Mouse (Mus musculus) c-Kit-positive CD71-positive TER-119-negative erythroid progenitor cells, embryonic 14.5 days (primary cell): Measurements from ENCODE around the gene AC140267.1.

ENCODE experiments used
- DNase-seq: peaks from one replicate; pipeline ENCODE4 v3.0.0-alpha.2; 2013; ENCODE audit warnings: low read depth

Gene AC140267.1

DNA sequence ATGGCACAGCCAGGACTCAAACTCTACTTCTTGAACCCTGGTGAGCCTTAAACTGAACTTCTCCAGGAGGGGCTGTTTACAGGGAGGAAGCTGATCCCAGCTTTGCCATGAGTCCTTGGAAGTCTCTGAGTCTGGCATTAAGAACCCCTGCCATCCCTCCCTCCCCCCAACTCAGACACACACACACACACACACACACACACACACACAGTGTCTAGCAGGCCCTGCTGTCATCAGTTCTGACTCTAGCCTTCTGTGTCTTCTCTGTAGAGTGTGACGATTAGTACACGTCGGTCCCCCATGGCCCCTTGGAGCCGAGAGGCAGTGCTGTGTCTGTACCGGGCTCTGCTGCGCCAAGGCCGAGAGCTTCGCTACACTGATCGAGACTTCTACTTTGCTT lies at the start of gene AC140267.1:
TSS of gene AC140267.1 (plus strand) at position 301 of the 400 bp plus-strand sequence.
- no peak for DNase-seq

DNA sequence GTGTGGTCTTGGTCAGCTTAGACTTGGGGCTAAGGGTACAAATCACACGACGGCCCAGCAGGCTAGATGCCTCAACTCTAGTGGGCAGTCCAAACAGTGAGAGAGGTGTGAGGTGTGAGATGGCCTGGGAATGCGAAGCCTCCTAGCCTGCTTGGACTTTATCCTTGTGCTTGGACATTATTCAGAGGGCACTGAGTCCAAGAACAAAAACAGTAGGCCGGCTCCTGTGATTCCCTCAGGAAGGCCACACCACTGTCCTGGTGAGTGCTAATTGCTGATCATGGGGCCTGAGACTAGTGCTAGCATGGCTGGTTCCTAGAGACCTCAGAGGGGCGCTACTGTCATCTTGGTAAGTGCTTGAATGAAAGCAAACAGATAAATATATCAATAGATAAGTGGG lies 46.7 kb upstream of the AC140267.1 start:
- DNase-seq = no peak

DNA sequence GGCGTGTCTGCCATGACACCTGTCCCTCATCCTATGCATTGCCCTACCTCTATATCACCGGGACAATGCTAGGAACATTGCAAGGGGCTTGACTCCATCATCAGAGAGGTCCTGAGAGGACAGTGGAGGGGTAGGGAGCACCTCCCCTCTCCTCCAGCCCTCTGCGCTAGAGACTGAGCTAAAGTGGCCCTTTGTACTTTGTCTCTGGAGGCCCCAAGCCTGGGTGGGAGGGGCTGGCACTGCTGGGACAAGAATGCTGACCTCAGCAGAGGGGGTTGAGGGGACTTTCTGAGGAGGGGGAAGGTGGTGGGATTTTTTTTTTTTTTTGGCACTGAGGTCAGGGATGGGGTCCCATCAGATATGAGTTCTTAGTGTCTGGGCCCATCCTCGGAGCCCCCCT lies 45.6 kb upstream of the AC140267.1 start:
- no peak for DNase-seq

DNA sequence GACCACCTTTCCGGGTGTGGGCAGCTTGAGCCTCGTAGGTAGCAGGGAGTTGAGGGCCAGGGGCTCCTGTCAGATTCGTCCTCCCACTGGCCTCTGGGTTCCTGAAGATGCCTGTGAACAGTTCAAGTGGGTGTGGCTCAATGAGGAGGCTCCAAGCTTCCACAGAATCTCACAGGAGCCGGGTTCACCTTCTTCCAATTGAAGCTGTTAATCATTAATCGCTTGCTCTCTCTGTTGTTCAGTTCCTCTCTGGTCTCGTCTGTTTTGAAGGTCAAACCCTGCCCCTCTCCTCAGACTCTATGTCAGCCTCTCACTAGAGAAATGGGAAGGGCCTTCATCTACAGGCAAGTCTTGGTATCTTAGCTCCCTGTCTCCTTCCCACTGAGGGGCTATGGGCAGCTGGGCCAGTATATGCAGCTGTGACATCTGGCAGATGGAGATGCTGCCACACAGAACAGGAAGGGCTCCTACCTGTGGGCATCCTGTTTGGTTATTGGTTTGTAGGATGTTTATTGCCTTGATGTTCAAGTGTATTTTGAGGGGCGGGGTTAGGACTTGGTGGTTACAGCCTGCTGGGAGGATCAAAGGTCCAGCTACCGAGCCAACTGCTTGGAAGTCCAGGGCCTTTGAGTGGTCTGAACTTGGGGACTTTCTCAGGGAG lies 43.9 kb upstream of the AC140267.1 start:
- DNase-seq = no peak

DNA sequence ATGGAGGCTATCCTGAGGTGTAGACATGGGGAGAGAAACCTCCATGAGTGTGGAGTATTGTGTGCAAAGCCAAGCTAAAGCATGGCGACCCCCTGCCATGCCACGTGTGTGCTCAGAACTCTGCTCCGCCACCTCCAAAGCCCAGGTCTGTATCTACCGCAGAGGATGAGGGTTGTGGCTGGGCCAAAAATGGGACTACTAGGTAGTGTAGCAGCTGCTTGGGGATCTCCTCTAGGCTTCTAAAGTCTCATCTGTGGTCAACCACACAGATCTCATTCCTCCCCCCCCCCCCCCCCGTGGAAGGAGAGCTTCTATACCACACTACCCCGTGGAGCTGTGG lies 43.4 kb upstream of the AC140267.1 start:
- DNase-seq = no peak

DNA sequence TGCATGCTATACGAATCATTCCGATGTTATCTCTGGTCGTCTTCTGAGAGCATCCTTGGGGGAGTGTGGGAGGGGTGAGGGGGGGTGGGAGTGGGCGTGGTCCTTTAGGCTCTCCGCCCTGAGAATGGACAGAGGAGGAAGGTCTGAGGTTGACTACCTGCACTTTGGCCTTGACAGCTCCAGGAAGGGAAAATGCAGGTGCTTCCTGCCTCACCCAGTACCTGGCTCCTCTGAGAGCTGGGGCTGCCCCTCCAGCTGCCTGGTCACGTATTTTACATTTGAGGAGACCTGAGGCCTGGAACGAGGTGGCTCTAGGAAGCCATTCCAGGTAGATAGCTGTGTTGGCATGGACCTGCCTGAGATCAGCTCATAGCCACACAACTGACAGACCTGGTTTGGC lies 42.8 kb upstream of the AC140267.1 start:
- DNase-seq = no peak

DNA sequence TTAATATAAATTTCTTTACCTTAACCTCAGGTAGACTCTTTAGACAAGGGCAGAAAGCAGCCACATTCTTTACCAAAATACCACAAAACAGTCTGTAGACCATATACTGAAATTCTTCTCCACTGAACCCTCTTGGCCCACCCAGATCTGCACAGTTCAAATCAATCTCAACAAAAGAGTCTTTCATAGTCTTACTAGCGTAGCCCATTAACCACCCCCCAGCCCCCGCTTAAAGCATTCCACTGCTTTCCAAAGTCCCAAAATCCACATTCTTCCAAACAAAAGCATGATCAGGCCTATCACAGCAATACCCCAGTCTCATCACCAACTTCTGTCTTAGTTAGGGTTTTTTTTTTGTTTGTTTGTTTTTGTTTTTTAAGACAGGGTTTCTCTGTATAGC lies 36.1 kb upstream of the AC140267.1 start:
- DNase-seq = no peak

DNA sequence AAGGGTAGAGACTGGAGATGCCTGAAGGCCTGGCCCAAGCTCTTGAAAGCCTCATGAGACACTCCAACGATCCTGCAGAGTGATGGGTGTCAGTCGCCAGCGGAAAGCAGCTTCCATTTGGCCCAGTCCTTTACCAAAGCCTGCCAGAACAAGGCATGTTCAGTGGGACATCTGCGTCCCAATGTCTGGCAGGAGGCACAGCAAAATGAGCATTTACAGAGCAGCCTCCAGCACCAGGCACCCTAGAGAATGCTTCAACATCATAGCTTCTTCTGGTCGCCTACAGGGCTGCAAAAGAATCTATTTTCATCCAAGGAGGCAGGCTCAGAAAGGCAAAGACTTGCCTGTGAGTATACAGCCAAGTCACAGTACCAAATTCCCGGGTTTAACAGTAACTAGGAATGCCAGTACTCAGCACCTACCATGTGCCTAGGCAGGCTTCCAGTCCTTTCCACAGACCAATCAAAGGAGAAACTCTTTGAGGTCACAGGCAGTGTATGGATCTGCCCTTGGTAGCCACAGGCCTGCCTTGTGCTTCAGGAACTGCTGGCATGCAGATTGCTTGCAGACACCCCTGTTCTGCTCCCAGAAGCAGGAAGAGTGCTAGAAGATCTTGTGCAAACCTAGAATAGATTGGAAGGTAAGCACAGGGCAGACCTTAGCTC lies 33.4 kb upstream of the AC140267.1 start:
- no peak for DNase-seq

DNA sequence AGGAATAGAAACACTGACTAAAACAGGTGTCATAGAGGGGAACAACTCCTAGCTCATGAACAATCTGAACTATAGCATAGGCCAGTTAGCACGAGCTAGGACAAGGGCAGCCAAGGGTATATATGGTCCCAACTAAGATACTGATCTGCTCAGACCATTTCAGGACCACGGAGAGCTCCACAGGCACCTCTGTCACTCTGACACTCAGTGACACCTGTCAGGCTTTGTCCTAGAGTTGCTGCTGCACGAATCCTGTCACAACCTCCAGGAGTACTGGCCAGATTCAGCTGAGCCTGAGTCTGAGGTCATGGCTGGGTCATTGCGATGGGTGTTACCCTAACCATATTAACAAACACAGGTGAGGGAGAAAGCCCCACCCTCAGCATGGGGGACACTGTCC lies 32.2 kb upstream of the AC140267.1 start:
- DNase-seq = peak; percentile 45

DNA sequence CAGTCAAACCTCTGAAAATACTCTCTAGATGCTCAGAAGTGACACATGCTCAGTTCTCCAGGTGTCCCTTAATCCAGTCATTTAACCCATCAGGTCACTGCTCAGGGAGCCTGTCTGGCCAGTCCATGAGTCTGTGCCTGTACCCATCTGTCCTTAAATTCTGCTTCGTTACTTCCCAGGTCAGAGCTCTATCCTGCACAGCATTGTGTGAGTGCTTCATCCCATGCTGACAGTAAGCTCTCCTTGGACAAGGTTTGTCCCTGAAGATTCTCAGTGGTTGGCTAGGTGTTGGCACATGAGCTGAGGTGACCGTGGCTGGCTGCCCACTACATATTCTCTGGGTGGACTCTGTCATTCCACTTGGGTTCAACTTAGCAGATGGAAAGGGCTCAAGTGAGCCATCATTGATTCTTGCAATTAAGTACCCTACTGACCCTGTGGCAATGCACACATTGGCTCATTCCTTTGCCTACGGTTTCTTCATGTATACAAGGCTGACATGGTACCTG lies 29.5 kb upstream of the AC140267.1 start:
- no peak for DNase-seq

DNA sequence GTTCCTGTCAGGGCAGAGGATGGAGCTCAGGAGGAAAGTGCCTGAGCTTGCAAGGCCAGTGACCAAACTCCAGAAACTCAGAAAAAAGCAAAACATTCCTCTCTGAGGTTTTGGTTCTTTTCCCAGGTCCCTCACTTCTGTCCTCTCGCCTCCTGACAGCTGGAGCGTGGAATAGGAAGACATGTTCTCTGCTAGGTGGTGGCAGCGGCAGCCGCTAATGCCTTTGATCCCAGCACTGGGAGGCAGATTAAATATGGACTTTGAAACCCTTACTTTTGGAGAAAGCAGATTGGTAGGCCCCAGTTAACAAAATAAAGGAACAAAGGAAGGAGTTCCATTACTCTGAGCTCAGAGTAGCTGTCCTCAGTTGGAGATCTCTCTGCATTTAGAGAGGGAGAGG lies 27.2 kb upstream of the AC140267.1 start:
- no peak for DNase-seq

DNA sequence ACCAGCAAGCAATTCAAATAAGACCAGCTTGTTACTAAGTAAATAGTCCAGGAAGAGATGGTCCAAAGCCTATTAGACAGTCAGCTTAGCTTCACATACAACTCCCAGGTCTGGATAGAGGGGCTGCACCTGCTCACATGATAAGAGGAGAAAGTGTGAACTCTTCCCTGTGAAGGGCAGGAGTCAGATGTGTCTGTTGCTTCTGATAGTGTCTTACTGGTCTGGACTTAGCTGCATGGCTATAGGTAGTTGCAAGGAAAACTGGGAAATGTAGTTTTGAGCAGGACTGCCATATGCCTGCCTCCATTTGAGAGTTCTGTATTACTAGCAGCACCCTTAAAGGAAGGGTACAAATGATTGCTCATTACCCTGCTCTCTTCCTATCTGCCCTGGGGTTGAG lies 21.9 kb upstream of the AC140267.1 start:
- no peak for DNase-seq

DNA sequence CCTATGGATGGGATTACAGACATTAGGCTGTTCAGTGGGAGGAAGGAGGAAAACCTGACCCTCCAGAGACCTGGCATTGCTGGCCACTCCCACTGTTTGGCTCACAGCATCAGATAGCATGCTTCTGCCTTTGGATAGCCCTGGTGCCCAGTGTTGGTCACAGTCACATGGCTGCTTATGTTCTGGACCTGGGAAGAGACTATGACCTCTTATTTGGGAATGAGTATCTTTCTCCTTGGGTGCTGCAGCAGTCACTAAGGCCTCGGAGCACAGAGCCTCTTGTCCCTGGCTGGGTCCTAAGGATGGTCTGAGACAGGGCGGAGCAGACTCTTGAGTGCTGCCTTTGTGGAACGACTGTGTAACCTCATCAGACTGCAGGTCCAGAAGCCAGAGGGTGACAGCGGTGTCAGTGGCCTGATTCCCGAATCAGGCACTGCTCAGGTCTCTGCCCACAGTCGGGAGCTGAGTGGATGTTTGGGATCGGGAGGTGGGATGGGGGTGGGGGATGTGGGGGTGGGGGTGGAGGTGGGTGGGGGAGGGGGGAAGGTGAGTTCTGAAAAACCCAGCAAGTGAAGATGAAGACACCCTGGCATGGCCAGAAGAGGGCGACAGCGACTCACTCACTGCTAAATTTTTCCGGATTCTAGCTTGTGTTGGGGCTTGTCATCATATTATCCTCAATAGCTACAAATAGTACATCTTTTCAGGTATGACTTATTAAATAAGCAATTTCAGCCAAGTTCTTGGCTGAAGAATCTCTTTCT lies 19.7 kb upstream of the AC140267.1 start:
- no peak for DNase-seq

DNA sequence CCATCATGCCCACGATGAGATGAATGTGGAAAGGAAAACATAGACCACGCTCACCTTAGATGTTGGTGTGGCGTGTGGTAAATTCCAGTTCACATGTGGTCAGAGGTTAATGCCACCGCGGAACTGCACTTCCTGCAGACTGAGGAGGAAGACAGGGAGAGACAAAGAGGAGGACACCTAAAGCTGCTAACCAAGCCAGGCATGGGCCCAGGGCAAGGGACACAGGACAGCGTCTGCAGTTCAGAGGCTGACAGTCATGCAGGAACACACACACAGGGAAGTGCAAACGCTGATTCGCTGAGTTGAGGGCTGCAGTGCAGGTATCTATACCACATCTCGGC lies 19.2 kb upstream of the AC140267.1 start:
- no peak for DNase-seq

DNA sequence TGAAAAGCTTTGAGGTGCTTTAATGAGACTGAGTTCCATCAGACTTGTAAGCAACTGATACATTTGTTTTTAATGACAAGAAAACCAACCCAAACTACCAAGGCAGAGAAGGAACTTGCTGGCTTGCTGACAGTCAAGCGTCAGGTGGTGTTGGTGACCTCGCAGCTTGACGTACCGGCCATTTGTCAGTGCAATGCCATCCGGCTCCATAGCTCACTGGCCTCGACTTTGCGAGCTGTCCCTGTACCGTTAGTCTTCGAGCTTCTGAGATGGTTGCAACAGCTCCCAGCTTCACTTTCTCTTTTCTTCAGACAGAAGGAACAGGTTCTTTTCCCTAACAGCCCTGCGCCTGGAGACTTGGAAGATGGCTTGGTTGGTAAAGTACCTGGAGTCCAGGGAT lies 18.2 kb upstream of the AC140267.1 start:
- DNase-seq = no peak

DNA sequence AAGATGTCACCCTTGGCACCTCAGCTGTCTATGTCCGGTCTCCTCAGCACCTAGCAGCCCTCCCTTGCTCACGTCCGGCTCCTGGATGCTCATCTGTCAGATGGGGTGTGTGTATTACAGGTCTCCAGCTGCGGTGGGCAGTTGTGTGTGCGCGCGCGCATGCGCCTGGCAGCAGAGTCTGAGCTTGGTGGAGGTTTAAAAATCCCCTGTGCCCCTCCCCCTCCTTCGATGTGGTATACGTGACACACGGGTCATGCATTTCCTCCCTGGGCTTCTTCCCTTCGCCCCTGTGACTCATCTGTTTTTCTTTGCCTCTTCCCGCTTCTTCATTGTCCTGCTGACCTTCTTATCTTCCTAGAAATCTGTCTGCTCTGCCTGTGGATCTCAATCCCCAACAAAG lies 16.4 kb upstream of the AC140267.1 start:
- no peak for DNase-seq

DNA sequence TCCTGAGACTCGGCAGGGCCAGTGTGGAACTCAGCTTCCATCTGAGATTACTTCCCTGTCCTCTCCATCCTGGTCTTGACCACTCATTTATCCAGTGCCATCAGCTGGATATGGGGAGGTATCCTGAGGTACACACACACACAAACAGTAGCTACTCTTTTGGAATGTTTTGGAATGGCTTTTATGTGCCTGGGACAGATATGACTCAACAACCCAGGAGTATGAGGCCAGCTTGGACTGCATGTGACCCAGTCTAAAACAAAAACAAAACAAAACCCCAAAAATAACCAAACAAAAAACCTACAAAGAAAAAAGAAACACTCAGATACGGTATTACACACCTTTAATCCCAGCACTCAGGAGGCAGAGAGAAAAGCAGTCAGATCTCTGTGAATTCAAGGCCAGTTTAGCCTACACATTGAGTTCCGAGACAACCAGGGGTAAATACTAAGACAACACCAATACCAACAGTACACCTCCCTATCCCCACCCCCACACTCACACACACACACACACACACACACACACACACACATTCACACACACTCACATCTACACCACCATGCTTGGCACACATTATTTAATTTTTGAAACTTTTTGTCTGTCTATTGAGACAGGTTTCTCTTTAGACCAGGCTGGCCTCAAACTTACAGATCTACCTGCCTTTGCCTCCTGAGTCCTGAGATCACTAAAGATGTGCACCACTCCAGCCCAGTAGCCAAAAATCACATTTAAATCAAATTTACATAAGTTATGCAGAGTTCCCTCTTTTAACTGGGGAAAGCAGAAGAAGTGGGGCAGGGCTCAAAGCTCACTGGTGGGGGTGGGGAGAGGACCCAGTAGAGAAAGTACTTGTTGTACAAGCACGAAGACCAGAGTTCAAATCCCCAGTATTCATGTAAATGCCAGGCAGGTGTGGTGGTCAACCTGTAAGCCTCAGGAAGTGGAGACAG lies 15.7 kb upstream of the AC140267.1 start:
- no peak for DNase-seq

DNA sequence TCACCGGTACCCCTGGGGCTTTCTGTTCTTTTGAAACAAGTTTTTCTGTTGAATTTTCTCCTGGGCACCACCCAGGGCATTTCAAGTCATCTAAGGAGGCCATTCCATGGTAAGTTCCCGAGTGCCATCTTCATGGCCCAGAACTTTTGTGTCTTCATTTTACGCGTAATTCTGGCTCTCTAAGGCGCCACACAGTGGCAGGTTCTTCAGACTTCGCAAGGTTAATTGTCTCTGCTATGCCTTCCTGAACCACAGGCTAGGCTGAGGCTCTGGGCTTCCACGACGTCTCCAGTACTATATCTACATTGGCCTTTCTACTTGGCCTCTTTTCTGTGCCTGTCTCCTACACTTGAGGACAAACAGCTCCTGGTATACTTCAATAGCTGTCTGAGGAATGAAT lies 14.6 kb upstream of the AC140267.1 start:
- no peak for DNase-seq

DNA sequence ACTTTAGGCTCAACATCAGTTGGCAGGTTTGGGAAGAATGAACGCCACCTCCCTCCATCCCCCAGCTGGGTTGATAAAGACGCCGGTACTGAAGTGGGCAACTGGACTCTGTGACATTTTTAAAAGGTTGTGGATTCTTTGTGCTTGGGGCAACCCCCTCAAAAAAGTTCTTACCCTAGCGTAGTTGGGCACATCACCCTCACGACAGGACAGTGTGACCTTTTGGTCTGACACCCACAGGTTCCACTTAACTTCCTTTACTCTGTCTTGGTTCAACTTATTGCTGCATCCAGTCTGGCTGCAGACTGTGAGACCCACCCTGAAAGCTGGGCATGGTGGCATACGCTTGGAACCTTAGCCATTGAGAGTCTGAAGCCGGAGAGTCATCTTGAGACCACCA lies 11.9 kb upstream of the AC140267.1 start:
- no peak for DNase-seq

DNA sequence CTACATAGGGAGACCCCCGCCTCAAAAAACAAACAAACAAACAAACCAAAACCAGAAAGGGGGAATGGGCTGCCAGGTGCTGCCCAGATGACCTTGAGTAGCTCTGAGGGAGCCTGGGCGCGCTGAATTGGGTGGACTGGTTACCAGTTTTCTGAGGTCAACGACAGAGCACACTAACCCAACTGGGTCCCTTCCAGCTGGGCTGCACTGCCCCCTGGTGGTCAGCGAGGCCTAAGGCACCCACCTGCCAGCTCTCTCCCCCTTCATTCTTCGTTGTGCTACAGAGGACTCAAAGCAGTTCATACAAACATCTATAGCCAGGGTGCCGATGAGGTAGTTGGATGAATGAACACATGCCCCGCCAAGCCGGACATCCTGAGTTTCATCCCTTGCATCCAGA lies 10.4 kb upstream of the AC140267.1 start:
- DNase-seq = peak; percentile 80

DNA sequence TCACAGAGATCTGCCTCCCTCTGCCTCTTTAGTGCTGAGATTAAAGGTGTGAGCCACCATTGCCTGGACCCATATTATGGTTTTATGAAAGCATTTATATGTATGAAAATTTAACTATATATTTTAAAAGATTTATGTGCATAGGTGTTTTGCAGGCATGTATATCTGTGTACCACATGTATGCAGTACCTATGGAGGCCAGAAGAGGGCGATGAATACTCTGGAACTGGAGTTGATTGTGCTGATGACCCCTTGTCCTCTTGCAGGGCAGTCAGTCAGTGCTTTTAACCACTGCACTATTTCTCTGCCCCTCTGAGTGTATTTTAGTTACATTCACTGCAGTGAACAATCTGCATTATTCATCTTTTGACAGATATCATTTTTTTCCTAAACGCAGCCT lies 9.8 kb upstream of the AC140267.1 start:
- DNase-seq = peak; percentile 70
